Mouse (Mus musculus): ENCODE measurements around the gene Cox15.

The Cox15 gene

GRCm38 (mm10) chr19:43708206-43708605 is 44.6 kb downstream of the Cox15 start:
- in situ Hi-C loops (cut with MboI, MseI) = no loop called here

GRCm38 (mm10) chr19:43704787-43705497 is 47.9 kb downstream of the Cox15 start:
- in situ Hi-C loops (cut with MboI, MseI) = no loop called here

GRCm38 (mm10) chr19:43704211-43704610 is 48.6 kb downstream of the Cox15 start:
- in situ Hi-C loops (cut with MboI, MseI) = no loop called here

GRCm38 (mm10) chr19:43699763-43700155 is 53.0 kb downstream of the Cox15 start:
- in situ Hi-C loops (cut with MboI, MseI) = loop anchor here (25.0 kb wide), 1 partner anchor 1712 kb away; the partner anchor contains the start of genes Mms19 and Ubtd1

GRCm38 (mm10) chr19:43699021-43699762 is 53.6 kb downstream of the Cox15 start:
- in situ Hi-C loops (cut with MboI, MseI) = loop anchor here (25.0 kb wide), 1 partner anchor 1712 kb away; the partner anchor contains the start of genes Mms19 and Ubtd1

- in situ Hi-C loops (cut with MboI, MseI) = loop anchor here (25.0 kb wide), 1 partner anchor 1711 kb away; the partner anchor contains the start of genes Mms19 and Ubtd1
Observed at GRCm38 (mm10) chr19:43697666-43698370, 55.0 kb downstream of the Cox15 start.

- in situ Hi-C loops (cut with MboI, MseI) = loop anchor here (25.0 kb wide), 1 partner anchor 1708 kb away; the partner anchor contains the start of genes Mms19 and Ubtd1
Observed at GRCm38 (mm10) chr19:43695514-43695964, 57.3 kb downstream of the Cox15 start.

- in situ Hi-C loops (cut with MboI, MseI) = loop anchor here (25.0 kb wide), 1 partner anchor 1706 kb away; the partner anchor contains the start of genes Mms19 and Ubtd1
Observed at GRCm38 (mm10) chr19:43692815-43693214, 60.0 kb downstream of the Cox15 start.

GRCm38 (mm10) chr19:43689419-43690246 is 63.2 kb downstream of the Cox15 start, which contains the start of gene Entpd7:
Gene Entpd7, plus strand, starts transcription at chr19:43689672.
- in situ Hi-C loops (cut with MboI, MseI) = loop anchor here (5.0 to 25.0 kb wide), 2 partner anchors 63 to 1702 kb away; partner anchors contain the start of genes Cox15, Cutc, Mms19 and Ubtd1

Data from T-helper 2 cell (primary cell).